Mouse (Mus musculus) E14TG2a.4 (cell line): ENCODE results near the gene Rabep1.

Source experiments
- CTCF ChIP-seq: conservative IDR thresholded peaks from 2 replicates; pipeline ENCODE4 v1.5.1; 2014; ENCODE audit warnings: low read length
- POU5F1 ChIP-seq: IDR thresholded peaks from 2 replicates; pipeline ENCODE4 v1.6.1; 2014; ENCODE audit warnings: low read length, borderline replicate concordance

DNA sequence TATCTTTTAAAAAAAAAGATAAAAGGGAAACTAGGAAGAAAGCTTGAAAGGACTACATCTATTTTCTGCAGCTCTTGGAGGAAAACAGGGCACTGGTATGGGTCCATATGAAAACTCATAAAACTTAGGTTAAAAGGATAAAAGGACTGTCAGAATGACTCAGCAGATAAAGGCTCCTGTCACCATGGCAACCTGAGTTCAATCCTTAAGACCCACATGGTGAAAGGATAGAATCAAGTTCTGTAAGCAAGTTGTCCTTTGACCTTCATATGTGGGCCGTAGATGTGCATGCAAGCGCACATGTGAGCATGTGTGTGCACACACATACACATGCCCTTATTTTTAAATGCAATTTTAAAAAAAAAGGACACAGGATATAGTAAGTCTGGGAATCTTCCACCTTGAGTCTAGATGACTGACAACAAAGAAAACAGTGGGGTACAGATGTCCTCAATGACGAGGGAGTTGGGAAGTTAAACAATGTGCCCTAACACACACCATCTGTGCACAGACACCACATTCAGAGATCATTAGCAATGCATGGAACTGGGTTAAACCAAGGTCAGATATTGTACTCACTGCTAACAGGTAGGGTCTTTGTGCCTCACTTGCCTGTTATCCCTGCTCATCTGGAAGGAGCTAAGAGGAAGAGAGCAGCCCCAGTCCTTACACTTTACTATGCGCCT is 119.8 kb downstream of the Rabep1 start:
- no peak for TF ChIP-seq CTCF
- TF ChIP-seq POU5F1 = no peak
